Mouse (Mus musculus) neutrophil, adult 83 days (primary cell): ENCODE results near the gene Ssbp3. TPM values are rescaled to one million over a fixed set of nuclear protein-coding genes. Genes with fewer than 3 reads are reported as not detected.

Source experiments
- total RNA-seq, 2 experiments: library from RNA; stranded (reverse); gene quantifications; one replicate each; pipeline ENCODE4 v1.2.4; 2023

Ssbp3 gene
- 10 to 100 TPM; 37.9 to 39.7 TPM for total RNA-seq

DNA sequence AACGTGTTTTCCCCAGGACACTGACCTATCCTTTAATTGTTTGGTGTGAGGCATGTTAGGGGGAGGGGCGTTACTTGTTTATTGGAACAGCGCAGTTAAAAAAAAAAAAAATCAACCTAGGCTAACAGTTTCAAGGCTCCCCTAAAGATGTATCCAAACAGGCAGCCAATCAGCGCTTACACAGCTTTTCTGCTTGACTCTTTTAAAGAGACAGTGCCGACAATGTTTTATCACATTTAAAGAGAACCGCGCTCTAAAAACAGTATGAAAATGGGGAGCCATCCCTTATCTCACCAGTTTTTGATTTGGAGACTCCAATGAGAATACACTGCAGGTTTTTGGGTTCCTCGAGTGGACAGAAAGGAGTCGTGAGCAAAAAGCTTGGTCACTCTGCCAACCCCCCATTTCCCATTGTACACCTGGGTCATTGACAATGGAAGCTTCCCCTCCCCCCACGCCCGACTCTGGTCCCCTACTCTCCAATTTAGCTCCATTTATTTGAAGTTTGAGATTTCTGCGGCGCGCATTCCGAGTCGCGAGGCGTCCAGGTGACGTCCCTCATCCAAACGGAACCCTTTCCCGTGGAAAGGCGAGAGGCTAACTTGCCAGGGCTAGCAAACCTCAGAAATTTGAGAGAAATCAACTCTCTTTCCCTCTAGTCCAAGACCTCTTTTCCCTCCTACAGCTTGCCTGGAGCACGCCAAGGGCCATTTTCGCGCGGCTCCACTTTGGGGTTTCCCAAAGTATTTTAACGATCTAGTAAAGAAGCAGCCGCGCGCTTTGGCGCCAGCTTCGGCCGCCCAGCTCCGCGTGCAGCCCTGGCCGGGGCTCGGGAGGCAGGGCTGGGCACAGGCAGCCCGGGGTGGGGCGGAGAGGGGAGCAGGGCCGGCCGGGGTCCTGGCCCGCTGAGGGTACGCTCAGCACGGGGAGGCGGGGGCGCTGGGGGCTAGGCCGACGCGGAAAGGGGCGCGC, at the start of gene Ssbp3:
Gene Ssbp3, plus strand, starts transcription at position 501 of the 972 bp plus-strand sequence.

DNA sequence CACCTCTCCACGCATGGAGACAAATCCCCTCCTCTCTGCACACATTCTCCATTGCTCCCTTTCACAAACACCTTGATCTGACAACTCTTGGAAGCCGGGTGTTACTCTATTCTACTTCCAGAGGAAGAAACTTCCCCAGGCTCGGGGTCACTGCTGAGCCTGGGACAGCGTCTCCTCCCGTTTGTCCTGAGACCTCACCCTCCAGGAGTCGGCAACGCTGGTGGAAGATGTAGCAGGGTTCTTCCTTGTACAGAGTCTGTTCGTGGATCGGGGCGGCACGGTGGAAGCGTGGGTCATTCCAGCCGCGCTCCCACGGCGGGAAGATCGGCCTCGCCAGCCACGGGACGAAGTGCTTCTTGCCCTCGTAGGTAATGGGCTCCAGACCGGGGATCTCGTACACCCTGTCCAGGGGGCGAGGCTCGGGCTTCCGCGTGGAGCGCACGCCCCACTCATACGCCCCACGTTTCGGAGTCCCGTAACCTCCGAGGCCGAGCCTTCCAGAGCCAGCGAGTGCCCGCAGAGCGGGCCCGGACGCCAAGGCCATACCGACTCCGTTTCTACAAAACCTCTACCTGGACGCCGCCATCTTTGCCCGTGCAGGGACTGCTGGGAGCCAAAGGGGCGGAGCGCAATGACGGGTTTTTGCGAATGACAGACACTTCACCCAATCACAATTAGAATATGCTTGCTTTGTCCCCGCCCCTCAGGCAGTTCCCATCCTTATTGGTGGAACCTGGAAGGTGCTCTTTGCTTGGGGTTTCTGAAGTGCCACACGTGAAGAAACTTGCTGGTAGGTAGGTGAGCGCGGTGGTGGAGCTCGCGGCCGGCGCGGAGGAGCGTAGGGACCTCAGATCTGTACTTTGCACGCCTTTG, 156.0 kb downstream of the Ssbp3 start, which contains the start of the genes Mrpl37 and Cyb5rl:
Gene Mrpl37, minus strand, starts transcription at position 617 of the 873 bp plus-strand sequence.
Gene Cyb5rl, plus strand, starts transcription at position 737 of the 873 bp plus-strand sequence.

DNA sequence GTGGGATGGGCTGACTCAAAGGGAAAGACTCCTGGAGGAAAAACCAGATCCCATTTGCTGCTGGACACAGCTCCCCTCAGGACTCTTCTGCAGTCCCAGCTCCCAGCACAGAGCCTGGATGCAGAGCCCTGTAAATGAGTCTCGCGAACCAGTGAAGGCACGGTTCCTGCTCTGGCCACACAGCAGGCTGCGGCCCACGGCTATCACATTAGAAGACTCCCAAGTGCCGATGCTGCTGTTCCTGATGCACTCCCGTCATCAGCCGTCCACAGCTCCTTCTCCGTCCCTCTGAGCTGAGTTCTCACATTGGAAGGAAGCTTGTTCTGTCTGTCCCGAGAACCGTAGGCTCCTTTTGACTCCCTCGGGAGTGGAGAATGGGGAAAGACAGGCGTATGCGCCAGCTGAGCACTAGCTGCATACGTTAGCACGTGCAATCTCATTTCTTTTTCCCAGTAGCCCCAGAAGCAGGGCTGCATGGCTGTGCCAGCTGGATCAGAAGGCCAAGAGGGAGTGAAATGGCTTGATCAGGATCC, 186.4 kb downstream of the Ssbp3 start, which contains the start of gene Cdcp2:
Gene Cdcp2, plus strand, starts transcription at position 51 of the 533 bp plus-strand sequence.

Other genes with a start within 250 kb of the Ssbp3 start
- gene Ttc4, start 231.8 kb upstream of the Ssbp3 start, total RNA-seq = 10 to 100 TPM; 12.7 to 13.4 TPM
- not detected for gene Mroh7, start 179.8 kb upstream of the Ssbp3 start, total RNA-seq
- gene Fam151a, start 176.8 kb upstream of the Ssbp3 start, total RNA-seq = not detected
- gene Acot11, start 105.7 kb upstream of the Ssbp3 start, total RNA-seq = 10 to 100 TPM in 1 of 2 experiments, 1 to 10 TPM in 1; 9.3 to 10.1 TPM
- gene Mrpl37, start 156.2 kb downstream of the Ssbp3 start, total RNA-seq = 10 to 100 TPM; 25.0 to 25.5 TPM
- gene Cyb5rl, start 156.3 kb downstream of the Ssbp3 start, total RNA-seq = 1 to 10 TPM; 2.5 to 3.8 TPM
- not detected for gene Cdcp2, start 186.2 kb downstream of the Ssbp3 start, total RNA-seq